22 mouse cellular contexts compared by ENCODE assay signal in genomic region chr15:82914455-82914854, GRCm38 (mm10).
DNase-seq lines count a peak whose midpoint lies in the region; ATAC-seq and TF ChIP-seq lines count a peak whose summit lies in the region.
"Had no signal": no experiment of that assay in that cellular context is flagged by ENCODE, and none has a peak within 500 bp of the region (broad histone marks: within the 10 kb centered on the region; RNA-seq: fewer than 3 reads in every experiment).

No protein-coding gene starts in this region.

- no peak overlapping the region for H3K9ac ChIP-seq in MEL (ENCODE audit: control insufficient read depth, low read depth, low read length, poor library complexity, severe bottlenecking)
- no peak overlapping the region for H3K9ac ChIP-seq in hindbrain, embryonic 12.5 days
- H3K9ac ChIP-seq: forebrain, postnatal 0 days; limb, embryonic 15.5 days; neural tube, embryonic 15.5 days had no signal

- H3K27ac ChIP-seq in MEL (ENCODE audit: control insufficient read depth, low read depth, low read length) = no peak overlapping the region
- H3K27ac ChIP-seq in hindbrain, embryonic 12.5 days = no peak overlapping the region
- H3K27ac ChIP-seq: gastrocnemius, adult 2 months; heart, embryonic 10.5 days; hindbrain, postnatal 0 days; limb, embryonic 15.5 days; neural tube, embryonic 15.5 days had no signal

- no peak for TF ChIP-seq RAD21 in MEL (IDR thresholded peaks at IDR 0.05; ENCODE audit: low read depth, low read length)

- no peak for TF ChIP-seq POLR2A in MEL (IDR thresholded peaks at IDR 0.05; ENCODE audit: control insufficient read depth in 1 of 2, insufficient read depth in 1 of 2, low read depth in 1 of 2, low read length in 2 of 2, poor library complexity in 1 of 2)

- TF ChIP-seq CTCF in MEL (IDR thresholded peaks at IDR 0.05 in 2 of 3, conservative IDR thresholded peaks at IDR 0.05 in 1 of 3; ENCODE audit: control insufficient read depth in 1 of 3, insufficient read depth in 1 of 3, low read depth in 2 of 3, low read length in 3 of 3, poor library complexity in 1 of 3, severe bottlenecking in 1 of 3) = no peak

- no peaks in the 10 kb centered on the region for H3K9me3 ChIP-seq in MEL (replicated peaks; ENCODE audit: insufficient read depth, low read length)
- no peaks in the 10 kb centered on the region for H3K9me3 ChIP-seq in hindbrain, embryonic 12.5 days (replicated peaks)
- H3K9me3 ChIP-seq: heart, embryonic 10.5 days; limb, embryonic 15.5 days; neural tube, embryonic 15.5 days had no signal

- H3K79me2 ChIP-seq in MEL (ENCODE audit: control insufficient read depth, insufficient read depth, low read length, poor library complexity) = no peaks in the 10 kb centered on the region

- H3K4me1 ChIP-seq in MEL (ENCODE audit: control insufficient read depth in 1 of 2, insufficient read depth in 2 of 2, low read length in 2 of 2) = peaks cover 0 to 9% of the 10 kb centered on the region in 2 experiments; a peak in 1 of 4 replicates
- peaks cover 52% of the 10 kb centered on the region for H3K4me1 ChIP-seq in hindbrain, embryonic 12.5 days

- ATAC-seq in hindbrain, embryonic 12.5 days (ENCODE audit: low FRiP score) = no peak
- ATAC-seq: forebrain, postnatal 0 days; hindbrain, postnatal 0 days had no signal

- WGBS in hindbrain, embryonic 12.5 days = 67% methylated on average over 3 of the region's 3 CpGs

- DNase-seq in ovary, adult 18-20 months (ENCODE audit: low spot score) = peak; percentile 40
- no peak for DNase-seq in ovary, postnatal 10 days (ENCODE audit: low spot score)
- peak; percentile 79 for DNase-seq in MEL (ENCODE audit: low read depth, low spot score)
- DNase-seq in induced T-regulatory cell, adult 2 months (ENCODE audit: low read depth) = peak; percentile 71
- peak; percentile 9 for DNase-seq in splenic B cell, adult 2 months (ENCODE audit: low read depth, low spot score)
- DNase-seq in right cerebral cortex, postnatal 10 days (ENCODE audit: low spot score in 2 of 2) = no peak
- DNase-seq in frontal cortex, postnatal 25 days (ENCODE audit: low spot score in 2 of 2) = no peak
- DNase-seq: adrenal gland, postnatal 10 days; cerebellum, adult 2 months; forebrain, postnatal 0 days; gastrocnemius, adult 2 months; kidney, adult 18-20 months; kidney, postnatal 4 days; left cerebral cortex, postnatal 4 days; right cerebral cortex, postnatal 25 days; thymus, postnatal 36 days had no signal

- TF ChIP-seq EP300 in MEL (IDR thresholded peaks at IDR 0.05; ENCODE audit: low read depth in 1 of 2, low read length in 2 of 2) = peak in 1 of 2 experiments; percentile 49; a peak in 2 of 4 replicates

- H3K36me3 ChIP-seq in MEL (ENCODE audit: control insufficient read depth in 1 of 2, insufficient read depth in 2 of 2, low read length in 2 of 2) = peaks cover 0 to 3% of the 10 kb centered on the region in 2 experiments; a peak in 1 of 4 replicates
- H3K36me3 ChIP-seq in splenic B cell, adult 2 months (ENCODE audit: control insufficient read depth, insufficient read depth, low read length, poor library complexity, severe bottlenecking) = no peaks in the 10 kb centered on the region
- H3K36me3 ChIP-seq in hindbrain, embryonic 12.5 days = no peaks in the 10 kb centered on the region
- H3K36me3 ChIP-seq: heart, embryonic 10.5 days; limb, embryonic 15.5 days; neural tube, embryonic 15.5 days had no signal

- no peak overlapping the region for H3K4me2 ChIP-seq in hindbrain, embryonic 12.5 days (replicated peaks)
- H3K4me2 ChIP-seq: limb, embryonic 15.5 days; midbrain, embryonic 11.5 days; neural tube, embryonic 15.5 days had no signal

- H3K27me3 ChIP-seq in MEL (ENCODE audit: control insufficient read depth in 1 of 2, insufficient read depth in 2 of 2, low read length in 2 of 2) = peaks cover 3 to 5% of the 10 kb centered on the region in 2 experiments; a peak in 3 of 4 replicates
- no peaks in the 10 kb centered on the region for H3K27me3 ChIP-seq in splenic B cell, adult 2 months (ENCODE audit: control insufficient read depth, insufficient read depth, low read length, poor library complexity, severe bottlenecking)
- H3K27me3 ChIP-seq in hindbrain, embryonic 12.5 days = peaks cover 61% of the 10 kb centered on the region

- no peak overlapping the region for H3K4me3 ChIP-seq in MEL (ENCODE audit: control insufficient read depth in 1 of 2, insufficient read depth in 1 of 2, low read depth in 2 of 2, low read length in 2 of 2)
- H3K4me3 ChIP-seq in hindbrain, embryonic 12.5 days = no peak overlapping the region
- H3K4me3 ChIP-seq: gastrocnemius, adult 2 months; heart, embryonic 10.5 days; limb, embryonic 15.5 days; neural tube, embryonic 15.5 days had no signal

TF ChIP-seq in MEL, 35 proteins besides CTCF, POLR2A, EP300 and RAD21:
- no peak for TF ChIP-seq NELFE (IDR thresholded peaks at IDR 0.05; ENCODE audit: low read depth, low read length)
- TF ChIP-seq ZMIZ1 (IDR thresholded peaks at IDR 0.05; ENCODE audit: low read depth, low read length) = no peak
- no peak for TF ChIP-seq ZKSCAN1 (IDR thresholded peaks at IDR 0.05; ENCODE audit: low read depth, low read length)
- no peak for TF ChIP-seq UBTF (IDR thresholded peaks at IDR 0.05; ENCODE audit: borderline replicate concordance, insufficient read depth, low read depth, low read length)
- no peak for TF ChIP-seq JUND (IDR thresholded peaks at IDR 0.05; ENCODE audit: low read depth, low read length)
- no peak for TF ChIP-seq MYB (IDR thresholded peaks at IDR 0.05; ENCODE audit: low read depth, low read length)
- TF ChIP-seq USF2 (IDR thresholded peaks at IDR 0.05; ENCODE audit: borderline replicate concordance in 1 of 2, insufficient read depth in 1 of 2, low read depth in 1 of 2, low read length in 2 of 2) = no peak
- no peak for TF ChIP-seq TBP (IDR thresholded peaks at IDR 0.05; ENCODE audit: low read depth, low read length)
- no peak for TF ChIP-seq MEF2A (IDR thresholded peaks at IDR 0.05; ENCODE audit: extremely low read depth, insufficient replicate concordance, low read depth, low read length, poor library complexity, severe bottlenecking)
- no peak for TF ChIP-seq SMC3 (IDR thresholded peaks at IDR 0.05; ENCODE audit: low read depth, low read length)
- TF ChIP-seq SIN3A (IDR thresholded peaks at IDR 0.05; ENCODE audit: low read length) = peak; percentile 16; the same call in 1 of the 2 replicates
- TF ChIP-seq KAT2A (conservative IDR thresholded peaks at IDR 0.05; ENCODE audit: low read depth, low read length) = no peak
- TF ChIP-seq MYC (IDR thresholded peaks at IDR 0.05; ENCODE audit: low read depth, low read length) = no peak
- no peak for TF ChIP-seq CHD2 (IDR thresholded peaks at IDR 0.05; ENCODE audit: low read length)
- TF ChIP-seq MAZ (IDR thresholded peaks at IDR 0.05; ENCODE audit: low read depth, low read length) = no peak
- TF ChIP-seq ZC3H11A (IDR thresholded peaks at IDR 0.05; ENCODE audit: low read depth, low read length) = no peak
- TF ChIP-seq ETS1 (IDR thresholded peaks at IDR 0.05; ENCODE audit: low read depth, low read length) = peak; percentile 57; the same call in 1 of the 2 replicates
- TF ChIP-seq ZNF384 (IDR thresholded peaks at IDR 0.05; ENCODE audit: low read depth, low read length) = no peak
- no peak for TF ChIP-seq HCFC1 (IDR thresholded peaks at IDR 0.05; ENCODE audit: low read depth, low read length)
- TF ChIP-seq MAFK (IDR thresholded peaks at IDR 0.05; ENCODE audit: borderline replicate concordance, low read depth, low read length) = no peak
- TF ChIP-seq NRF1 (IDR thresholded peaks at IDR 0.05; ENCODE audit: insufficient read depth, low read depth, low read length, poor library complexity, severe bottlenecking) = no peak
- TF ChIP-seq POLR2AphosphoS5 (IDR thresholded peaks at IDR 0.05; ENCODE audit: borderline replicate concordance, low read depth, low read length) = no peak
- peak; percentile 93 for TF ChIP-seq GATA1 (IDR thresholded peaks at IDR 0.05; ENCODE audit: low read depth, low read length)
- TF ChIP-seq TCF12 (IDR thresholded peaks at IDR 0.05; ENCODE audit: low read depth, low read length) = no peak
- TF ChIP-seq MXI1 (IDR thresholded peaks at IDR 0.05; ENCODE audit: low read depth, low read length) = 0 out of 2 replicates have a peak, but pooled peaks have one; percentile 29
- TF ChIP-seq GABPA (IDR thresholded peaks at IDR 0.05; ENCODE audit: low read depth, low read length) = no peak
- no peak for TF ChIP-seq USF1 (IDR thresholded peaks at IDR 0.05; ENCODE audit: low read depth, low read length)
- no peak for TF ChIP-seq E2F4 (IDR thresholded peaks at IDR 0.05; ENCODE audit: borderline replicate concordance, low read depth, low read length)
- TF ChIP-seq ELF1 (IDR thresholded peaks at IDR 0.05; ENCODE audit: low read depth, low read length) = no peak
- TF ChIP-seq RCOR1 (IDR thresholded peaks at IDR 0.05; ENCODE audit: low read depth, low read length) = no peak
- TF ChIP-seq CHD1 (IDR thresholded peaks at IDR 0.05; ENCODE audit: low read depth, low read length) = no peak
- TF ChIP-seq POLR2AphosphoS2 (IDR thresholded peaks at IDR 0.05; ENCODE audit: low read length) = no peak
- no peak for TF ChIP-seq TAL1 (IDR thresholded peaks at IDR 0.05; ENCODE audit: low read length)
- no peak for TF ChIP-seq BHLHE40 (IDR thresholded peaks at IDR 0.05; ENCODE audit: borderline replicate concordance, low read depth, low read length)

Comparison
In these comparisons a context has a peak if more than half of its experiments do, and no peak if none do; other contexts are left out.
1. DNase-seq: peak in ovary, adult 18-20 months (single experiment), MEL (single experiment), induced T-regulatory cell, adult 2 months (single experiment) and splenic B cell, adult 2 months (single experiment); none in ovary, postnatal 10 days (single experiment), right cerebral cortex, postnatal 10 days (0 of 2) and frontal cortex, postnatal 25 days (0 of 2).